Mouse (Mus musculus) kidney, embryonic 14.5 days (tissue): ENCODE results near the gene Nlrp4f. TPM values are rescaled to one million over a fixed set of nuclear protein-coding genes. Genes with fewer than 3 reads are reported as not detected.

ENCODE experiments used
- ATAC-seq: fragments of 200-750 bp; cut with Nextera tagmentation; 2 replicates; pipeline ENCODE4 v1.8.0; 2017; ENCODE audit warnings: moderate number of reproducible peaks, mild to moderate bottlenecking, moderate TSS enrichment, moderate library complexity; ENCODE audit not compliant: low FRiP score, low TSS enrichment
- H3K27ac ChIP-seq: fragments of 300-500 bp; sonication (generic); 2 replicates; pipeline ENCODE4 v1.5.1; 2014; ENCODE audit warnings: low read depth, mild to moderate bottlenecking, low read length, moderate library complexity, mixed read lengths
- H3K27me3 ChIP-seq: fragments of 300-500 bp; sonication (generic); 2 replicates; pipeline ENCODE4 v1.6.1; 2014; ENCODE audit warnings: mild to moderate bottlenecking, low read length; ENCODE audit not compliant: control insufficient read depth, insufficient read depth
- H3K36me3 ChIP-seq: fragments of 300-500 bp; sonication (generic); 2 replicates; pipeline ENCODE4 v1.6.1; 2014; ENCODE audit warnings: low read length, mixed read lengths; ENCODE audit not compliant: control insufficient read depth, insufficient read depth
- H3K4me1 ChIP-seq: fragments of 300-500 bp; sonication (generic); 2 replicates; pipeline ENCODE4 v1.6.1; 2014; ENCODE audit warnings: low read length, mixed read lengths; ENCODE audit not compliant: control insufficient read depth, insufficient read depth
- H3K4me2 ChIP-seq: fragments of 300-500 bp; sonication (generic); replicated peaks from 2 replicates; pipeline ENCODE4 v1.6.1; 2014; ENCODE audit warnings: low read depth, mild to moderate bottlenecking, low read length
- H3K4me3 ChIP-seq: fragments of 300-500 bp; sonication (generic); 2 replicates; pipeline ENCODE4 v1.5.1; 2014; ENCODE audit warnings: mild to moderate bottlenecking, low read length
- H3K9ac ChIP-seq: fragments of 300-500 bp; sonication (generic); 2 replicates; pipeline ENCODE4 v1.6.1; 2014; ENCODE audit warnings: low read depth, mild to moderate bottlenecking, low read length, moderate library complexity
- H3K9me3 ChIP-seq: fragments of 300-500 bp; sonication (generic); 2 replicates; pipeline ENCODE4 v1.6.1; 2016; ENCODE audit warnings: low read length; ENCODE audit not compliant: control insufficient read depth
- WGBS: fragments of 180-500 bp; shearing (Covaris S2); extraction: QIAGEN DNeasy Blood & Tissue Kit; methylation state at CpG from one replicate; pipeline ENCODE4 v1.1.7; 2014; 5-methylcytosine and 5-hydroxymethylcytosine counted together
- polyA plus RNA-seq: library from polyadenylated mRNA; unstranded; fragments of >200 nt; fragmentation: Nextera tagmentation; extraction: Ambion mirVana; gene quantifications from 2 replicates; pipeline ENCODE4 v1.2.1, GENCODE M21; 2014

Nlrp4f gene
- 0.24 TPM in 1 of 2 replicates, not detected in the other for polyA plus RNA-seq

- Histone ChIP-seq H3K27me3 (no peaks in the 10 kb centered on the region), H3K36me3 (no peaks in the 10 kb centered on the region), H3K4me2 (no peak within 1 kb of the TSS), H3K4me3 (no peak within 1 kb of the TSS), H3K9me3 (no peaks in the 10 kb centered on the region), H3K4me1 (no peaks in the 10 kb centered on the region), H3K9ac (no peak within 1 kb of the TSS), H3K27ac (no peak within 1 kb of the TSS)
- no peak for ATAC-seq
- 76% methylated on average over 10 of the region's 10 CpGs for WGBS
Measured at GRCm38 (mm10) chr13:65205877-65206276, at the start of gene Nlrp4f. Gene Nlrp4f, minus strand, starts transcription at chr13:65205977.

DNA sequence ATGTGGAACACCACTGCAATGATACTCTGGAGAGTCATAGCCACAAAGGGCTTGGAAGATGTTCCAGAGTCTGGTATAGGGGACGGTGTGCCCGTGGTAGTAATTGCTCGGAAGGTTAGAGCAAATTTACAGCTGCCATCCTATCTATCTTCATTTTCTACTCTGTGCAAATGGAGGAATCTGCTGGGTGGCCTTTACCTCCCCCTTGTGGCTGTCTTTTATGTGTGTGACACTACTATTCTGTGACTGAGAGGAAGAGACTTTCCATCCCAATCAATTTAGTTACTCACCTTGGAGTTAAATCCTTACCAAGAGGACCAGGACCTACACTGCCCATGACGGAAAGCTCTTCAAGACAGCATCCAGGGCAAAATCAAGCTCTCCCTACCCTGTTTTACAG, 37.5 kb upstream of the Nlrp4f start:
- Histone ChIP-seq H3K27ac (no peak overlapping the region), H3K36me3 (no peaks in the 10 kb centered on the region), H3K9me3 (peaks cover 11% of the 10 kb centered on the region), H3K4me2 (no peak overlapping the region), H3K4me1 (peaks cover 3% of the 10 kb centered on the region), H3K9ac (no peak overlapping the region), H3K27me3 (no peaks in the 10 kb centered on the region), H3K4me3 (no peak overlapping the region)
- no peak for ATAC-seq
- 99% methylated on average over 4 of the region's 4 CpGs for WGBS

GRCm38 (mm10) chr13:65242319-65242787, 36.6 kb upstream of the Nlrp4f start:
- 29% methylated on average over 27 of the region's 27 CpGs for WGBS
- Histone ChIP-seq H3K9ac (peak overlapping the region; percentile 74; the same call in 1 of the 2 replicates), H3K27ac (no peak overlapping the region), H3K4me1 (peaks cover 3% of the 10 kb centered on the region), H3K4me3 (peak overlapping the region; percentile 82), H3K4me2 (peak overlapping the region; percentile 95), H3K9me3 (peaks cover 8% of the 10 kb centered on the region), H3K36me3 (no peaks in the 10 kb centered on the region), H3K27me3 (no peaks in the 10 kb centered on the region)
- ATAC-seq = no peak

- peak overlapping the region; percentile 82 for H3K4me3 ChIP-seq
- peak; percentile 19 for ATAC-seq
- 2% methylated on average over 51 of the region's 51 CpGs for WGBS
- H3K9me3 ChIP-seq = peaks cover 12% of the 10 kb centered on the region
- H3K4me1 ChIP-seq = peaks cover 3% of the 10 kb centered on the region
- no peaks in the 10 kb centered on the region for H3K27me3 ChIP-seq
- H3K36me3 ChIP-seq = no peaks in the 10 kb centered on the region
- H3K27ac ChIP-seq = peak overlapping the region; percentile 91
- peak overlapping the region; percentile 74 for H3K9ac ChIP-seq
- H3K4me2 ChIP-seq = peak overlapping the region; percentile 95
Measured at GRCm38 (mm10) chr13:65241627-65242318, 36.0 kb upstream of the Nlrp4f start.

DNA sequence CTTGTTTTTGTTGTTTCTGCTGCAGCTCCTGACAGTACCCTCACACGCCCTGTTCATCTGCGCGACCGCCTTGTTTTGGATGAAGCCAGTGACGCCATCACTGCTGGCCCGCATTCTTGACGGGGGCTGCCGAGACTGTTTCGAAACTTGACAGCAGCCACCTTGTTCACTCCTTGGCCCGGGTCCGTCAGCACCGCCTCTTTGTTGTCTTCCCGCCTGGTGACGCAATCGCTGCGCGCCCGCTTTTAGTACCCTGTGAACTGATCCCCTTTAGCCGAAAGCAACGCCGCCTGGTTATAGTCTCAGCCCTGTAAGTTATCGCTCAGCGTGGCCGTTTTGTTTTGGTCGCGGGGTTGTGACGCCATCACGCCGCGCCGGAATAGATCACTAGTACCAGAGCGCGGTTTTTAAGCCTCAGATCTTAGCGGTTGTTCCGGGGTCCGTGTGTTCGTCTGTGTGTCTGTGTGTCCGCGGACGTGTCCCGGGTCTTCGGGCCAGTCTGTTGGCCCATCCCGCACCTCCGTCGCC, 35.4 kb upstream of the Nlrp4f start:
- peaks cover 12% of the 10 kb centered on the region for H3K9me3 ChIP-seq
- peak overlapping the region; percentile 91 for H3K27ac ChIP-seq
- H3K27me3 ChIP-seq = no peaks in the 10 kb centered on the region
- H3K9ac ChIP-seq = peak overlapping the region; percentile 74
- under 1% methylated on average over 45 of the region's 45 CpGs for WGBS
- peak overlapping the region; percentile 82 for H3K4me3 ChIP-seq
- no peaks in the 10 kb centered on the region for H3K36me3 ChIP-seq
- peak; percentile 90 for ATAC-seq
- H3K4me1 ChIP-seq = peaks cover 3% of the 10 kb centered on the region
- H3K4me2 ChIP-seq = peak overlapping the region; percentile 95

DNA sequence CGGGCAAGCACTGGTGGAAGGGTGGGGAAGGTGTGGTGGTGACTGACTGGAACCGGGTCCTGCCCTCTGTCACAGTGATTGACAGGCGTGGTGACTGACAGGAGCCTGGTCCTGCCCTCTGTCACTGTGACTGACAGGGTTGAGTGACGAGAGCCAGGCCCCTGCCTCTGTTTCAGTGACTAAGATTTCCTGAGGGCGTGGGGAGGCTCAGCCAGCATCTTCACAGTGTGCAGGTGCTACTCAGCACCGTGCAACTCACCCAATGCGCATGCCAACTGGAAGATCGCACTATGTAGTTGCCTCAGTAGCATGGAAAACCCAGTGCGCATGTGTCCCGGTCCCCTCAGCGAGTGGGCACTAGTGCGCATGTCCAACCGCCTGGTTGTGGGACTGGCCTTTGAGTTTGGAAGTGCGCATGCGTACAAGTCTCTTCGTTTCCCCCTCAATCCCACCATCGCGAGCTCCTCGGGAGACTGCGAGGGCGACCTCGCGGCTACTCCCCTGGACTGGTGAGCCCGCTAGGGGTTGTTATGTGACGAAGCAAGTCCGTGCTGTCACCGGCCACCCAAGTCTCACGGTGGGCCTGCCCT, 34.8 kb upstream of the Nlrp4f start:
- no peaks in the 10 kb centered on the region for H3K36me3 ChIP-seq
- peaks cover 3% of the 10 kb centered on the region for H3K4me1 ChIP-seq
- peak; percentile 96 for ATAC-seq
- H3K4me2 ChIP-seq = peak overlapping the region; percentile 95
- peak overlapping the region; percentile 91 for H3K27ac ChIP-seq
- WGBS = 2% methylated on average over 28 of the region's 28 CpGs
- H3K27me3 ChIP-seq = no peaks in the 10 kb centered on the region
- H3K9ac ChIP-seq = peak overlapping the region; percentile 74
- peak overlapping the region; percentile 82 for H3K4me3 ChIP-seq
- H3K9me3 ChIP-seq = peaks cover 8% of the 10 kb centered on the region

- Histone ChIP-seq H3K9ac (no peak overlapping the region), H3K4me3 (no peak overlapping the region), H3K4me2 (no peak overlapping the region), H3K9me3 (peaks cover 4% of the 10 kb centered on the region; the same call in 1 of the 2 replicates), H3K27ac (no peak overlapping the region), H3K27me3 (no peaks in the 10 kb centered on the region), H3K36me3 (no peaks in the 10 kb centered on the region), H3K4me1 (peaks cover 1% of the 10 kb centered on the region)
- no peak for ATAC-seq
- 78% methylated on average over 9 of the region's 9 CpGs for WGBS
Measured at GRCm38 (mm10) chr13:65237211-65237610, 31.4 kb upstream of the Nlrp4f start.

DNA sequence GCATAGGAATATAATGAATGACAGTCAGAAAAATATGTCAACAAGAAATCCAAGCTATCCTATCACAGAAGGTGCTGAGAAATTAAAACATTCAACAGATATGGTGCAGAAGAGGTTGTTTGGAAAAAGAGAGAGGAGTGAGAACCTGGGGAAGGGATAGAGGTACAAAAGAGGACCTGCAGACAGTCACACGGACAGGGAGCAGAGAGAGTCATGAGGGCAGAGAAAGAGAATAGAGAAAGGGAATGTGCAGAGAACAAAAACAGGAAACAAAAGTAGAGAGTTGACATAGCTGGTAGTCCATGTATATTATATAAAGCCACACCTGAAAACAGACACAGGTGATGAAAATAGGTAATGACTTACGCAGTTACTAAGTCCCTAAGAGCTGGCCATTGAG, 20.9 kb upstream of the Nlrp4f start:
- Histone ChIP-seq H3K27ac (no peak overlapping the region), H3K4me2 (no peak overlapping the region), H3K9ac (no peak overlapping the region), H3K4me3 (no peak overlapping the region), H3K9me3 (no peaks in the 10 kb centered on the region), H3K36me3 (no peaks in the 10 kb centered on the region), H3K4me1 (no peaks in the 10 kb centered on the region), H3K27me3 (no peaks in the 10 kb centered on the region)
- no peak for ATAC-seq
- WGBS = 85% methylated on average over 2 of the region's 2 CpGs

DNA sequence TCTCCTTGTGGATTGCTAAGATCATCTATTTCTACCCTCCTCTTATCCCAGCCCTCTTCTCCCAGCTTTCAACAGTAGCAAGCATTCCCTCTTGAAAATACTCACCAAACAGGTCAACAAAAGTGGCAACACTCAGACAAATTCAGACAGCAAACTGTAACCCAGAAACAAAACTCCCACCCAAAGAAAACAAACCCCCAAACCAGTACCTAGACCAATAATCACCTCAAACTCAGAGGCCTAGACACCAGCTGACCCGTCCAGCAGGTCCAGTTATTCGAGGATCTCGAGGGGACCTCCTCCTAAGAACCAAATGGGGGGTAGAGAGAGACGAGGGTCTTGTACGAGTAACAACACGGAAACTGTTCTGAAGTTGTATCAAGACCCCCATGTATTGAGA, 20.2 kb upstream of the Nlrp4f start:
- 69% methylated on average over 6 of the region's 6 CpGs for WGBS
- H3K4me1 ChIP-seq = no peaks in the 10 kb centered on the region

More for the DNA sequence above, 20.2 kb upstream of the Nlrp4f start:
- Histone ChIP-seq H3K27me3 (no peaks in the 10 kb centered on the region), H3K4me2 (no peak overlapping the region), H3K9ac (no peak overlapping the region), H3K4me3 (no peak overlapping the region), H3K9me3 (no peaks in the 10 kb centered on the region), H3K27ac (no peak overlapping the region), H3K36me3 (no peaks in the 10 kb centered on the region)
- ATAC-seq = no peak
